Mouse (Mus musculus) gonadal fat pad, adult 2 months (tissue): ENCODE measurements around the gene Lmntd1. TPM values are rescaled to one million over a fixed set of nuclear protein-coding genes. Genes with fewer than 3 reads are reported as not detected.

Experiments used
- DNase-seq: peaks from one replicate; pipeline ENCODE4 v3.0.0-alpha.2; 2012; ENCODE audit warnings: low read depth
- polyA plus RNA-seq: library from polyadenylated mRNA; depleted of rRNA; stranded (reverse); fragments of >200 nt; gene quantifications from 2 replicates; pipeline ENCODE4 v1.2.3, GENCODE M21; 2012

The Lmntd1 gene
- polyA plus RNA-seq, 1 experiment = 2.5 TPM

DNA sequence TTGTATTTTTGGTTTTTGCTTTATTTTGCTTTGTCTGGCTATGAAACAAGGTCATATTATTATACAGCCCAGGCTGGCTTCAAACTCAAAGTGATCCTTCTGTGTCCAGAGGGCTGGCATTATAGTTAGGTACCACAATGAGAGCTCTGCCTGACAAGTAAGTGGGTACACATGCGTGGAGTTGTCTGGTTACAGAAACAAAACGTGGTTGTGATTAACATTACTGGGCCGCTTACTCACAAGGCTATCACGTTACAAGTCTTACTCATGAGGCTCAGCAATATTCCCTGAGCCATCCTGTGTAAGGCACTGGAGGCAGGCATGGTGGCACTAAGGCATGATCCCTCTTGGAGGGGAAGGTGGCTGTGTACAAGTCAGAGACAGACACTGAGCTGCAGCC, 49.4 kb downstream of the Lmntd1 start:
- DNase-seq = no peak

DNA sequence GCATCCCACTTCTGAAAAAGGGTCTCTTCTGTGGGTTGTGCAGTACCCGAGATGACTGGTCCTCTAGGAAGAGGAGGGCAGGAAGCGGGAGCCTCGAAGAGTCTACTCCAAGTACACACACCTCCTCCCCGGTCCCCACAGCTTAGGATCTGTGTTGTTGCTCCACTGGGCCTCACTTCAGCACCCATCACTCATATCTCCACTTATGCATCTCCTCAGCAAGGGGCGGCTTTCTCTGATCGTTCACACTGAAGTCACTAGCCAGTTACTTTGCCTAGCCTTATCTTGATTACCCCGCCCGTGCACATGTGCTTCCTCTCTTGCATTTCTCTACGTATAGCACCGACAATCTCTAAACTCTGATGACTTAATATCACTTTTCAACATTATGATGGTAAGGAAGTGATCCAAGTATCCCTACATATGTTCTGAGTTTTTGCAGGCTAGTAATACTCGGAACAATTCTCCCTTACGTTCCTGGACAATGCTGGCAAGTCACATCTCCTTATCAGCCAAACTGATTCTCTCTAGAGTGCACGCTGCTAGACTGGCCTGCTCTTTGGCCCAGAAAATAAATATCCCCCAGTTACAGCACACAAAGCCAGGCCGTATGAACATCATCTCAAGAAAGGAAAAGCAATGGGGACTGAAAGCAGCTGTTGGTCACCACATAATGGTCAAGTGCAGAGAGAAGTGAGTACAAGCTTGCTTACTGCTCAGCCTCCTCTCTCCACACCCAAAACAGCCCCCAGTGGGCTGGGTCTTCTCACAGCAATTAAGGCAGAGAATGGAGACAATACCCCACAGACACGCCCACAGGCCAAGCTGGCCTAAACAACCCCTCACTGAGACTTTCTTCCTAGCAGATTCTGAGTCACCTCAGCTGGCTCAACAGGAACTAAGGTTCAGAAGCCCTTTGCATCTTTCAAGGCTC, 56.8 kb downstream of the Lmntd1 start:
- DNase-seq = no peak

- DNase-seq = no peak
These were observed 60.9 kb downstream of the Lmntd1 start for GRCm38 (mm10) chr6:145553226-145553625.

GRCm38 (mm10) chr6:145552817-145553216, 61.3 kb downstream of the Lmntd1 start:
- DNase-seq = no peak

DNA sequence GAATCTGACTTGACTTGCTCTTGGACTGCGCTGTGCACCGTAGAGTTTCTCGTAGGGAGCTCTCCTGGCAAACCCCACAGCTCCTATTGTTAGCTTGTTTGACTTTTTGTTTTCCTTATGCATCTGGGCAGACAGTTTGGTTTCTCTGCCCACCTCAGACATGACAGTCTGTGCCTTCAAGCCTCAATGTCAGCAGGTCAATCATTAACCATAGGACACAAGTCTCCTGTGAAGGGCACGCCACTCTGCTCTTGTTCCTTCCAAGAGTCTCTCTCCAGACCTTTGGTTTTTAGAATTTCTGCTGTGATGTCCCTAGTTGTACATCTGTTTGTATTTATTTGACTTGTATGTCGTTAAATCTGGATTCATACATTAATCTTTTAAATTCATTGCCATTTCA, 63.1 kb downstream of the Lmntd1 start:
- no peak for DNase-seq

DNA sequence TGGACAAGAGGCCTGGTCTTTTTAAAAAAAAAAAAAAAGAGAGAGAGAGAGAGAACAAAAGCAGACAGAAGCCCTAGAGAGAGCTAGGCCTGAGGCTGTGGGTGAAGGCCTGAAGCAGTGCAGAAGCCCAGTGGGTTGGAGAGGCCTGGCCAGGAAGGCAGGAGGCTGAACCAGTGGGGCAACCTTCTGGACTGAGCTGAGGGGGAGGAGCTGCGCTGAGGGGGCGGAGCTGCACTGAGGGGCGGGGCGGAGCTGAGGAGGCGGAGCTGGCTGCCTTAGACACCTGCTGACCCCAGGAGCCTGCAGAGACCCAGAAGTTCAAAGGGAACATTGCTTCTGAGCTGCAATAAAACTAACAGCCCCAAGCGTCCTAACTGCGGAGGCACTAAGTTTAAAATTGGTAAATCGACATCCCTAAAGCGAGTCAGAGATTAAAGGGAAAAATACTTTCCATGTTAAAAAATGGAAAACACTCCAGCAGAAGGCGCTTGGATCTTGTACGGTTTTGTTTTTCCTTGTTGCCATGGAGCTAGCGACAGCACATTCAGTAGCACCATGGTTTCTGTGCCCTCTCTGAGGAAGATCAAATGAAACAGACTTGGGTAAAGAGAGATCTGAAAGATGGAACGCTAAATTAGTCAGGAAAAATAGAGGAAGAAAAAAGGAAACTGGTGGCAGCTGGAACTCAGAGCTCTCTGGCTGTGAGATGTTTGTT, 68.0 kb downstream of the Lmntd1 start:
- DNase-seq = no peak

DNA sequence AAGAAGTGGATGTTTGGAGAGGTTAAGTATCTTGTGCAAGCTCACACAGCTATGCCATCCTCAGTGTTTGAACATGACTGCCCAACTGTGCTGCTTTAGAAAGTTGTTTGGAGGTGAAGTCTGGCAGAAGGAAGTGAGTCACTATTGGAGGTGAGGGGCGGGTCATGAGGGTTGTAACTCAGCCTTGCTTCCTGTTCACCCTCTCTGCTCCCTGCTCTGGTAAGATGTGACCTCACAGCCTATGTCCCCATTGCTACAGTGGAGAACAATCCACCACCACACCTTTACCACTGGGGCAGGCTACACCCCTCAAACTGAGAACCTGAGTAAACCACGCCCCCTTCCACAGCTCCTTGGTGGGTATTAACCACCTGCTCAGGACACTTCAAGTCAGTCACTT, 69.3 kb downstream of the Lmntd1 start:
- no peak for DNase-seq

DNA sequence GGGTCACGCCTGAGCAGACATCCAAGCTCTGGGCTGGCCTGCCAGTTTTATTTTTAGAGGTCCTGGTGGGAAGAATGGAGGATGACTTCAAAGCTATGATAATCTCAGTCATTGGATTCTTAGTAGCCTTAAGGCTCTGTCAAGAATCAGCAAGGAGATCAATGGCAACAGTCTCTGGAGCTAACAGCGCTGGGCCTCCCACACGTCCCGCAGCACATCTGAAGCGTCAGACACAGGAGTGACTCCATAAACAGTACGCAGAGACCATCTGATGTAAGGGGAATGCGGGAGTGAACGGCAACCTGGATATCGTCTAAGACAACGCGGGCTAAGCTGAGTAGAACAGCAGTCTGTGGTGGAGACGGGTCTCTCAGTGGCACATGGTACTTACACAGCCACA, 69.8 kb downstream of the Lmntd1 start:
- no peak for DNase-seq

- no peak for DNase-seq
These were observed 74.6 kb downstream of the Lmntd1 start for GRCm38 (mm10) chr6:145539568-145539859.

- DNase-seq = no peak
These were observed 75.1 kb downstream of the Lmntd1 start for GRCm38 (mm10) chr6:145538787-145539567.

DNA sequence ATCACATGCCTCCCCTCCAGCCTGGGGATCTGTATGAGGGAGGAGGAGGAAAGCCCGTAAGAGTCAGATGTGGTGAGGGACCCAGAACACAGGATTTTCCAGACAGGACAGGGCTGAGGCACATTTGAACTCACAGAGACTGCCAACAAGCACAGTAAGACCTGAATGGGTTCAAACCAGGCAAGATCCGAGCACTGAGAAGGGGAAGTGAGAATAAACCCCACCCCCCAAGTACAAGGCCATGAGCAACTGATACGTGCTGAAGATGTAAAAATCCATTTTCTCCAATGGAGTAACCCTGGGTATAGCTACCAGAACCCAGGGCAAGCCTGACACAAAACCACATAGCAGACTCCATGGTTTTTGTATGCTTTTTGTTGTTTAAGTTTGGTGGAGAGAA, 83.7 kb downstream of the Lmntd1 start:
- no peak for DNase-seq

- no peak for DNase-seq
These were observed 90.8 kb downstream of the Lmntd1 start for GRCm38 (mm10) chr6:145523337-145523736.

DNA sequence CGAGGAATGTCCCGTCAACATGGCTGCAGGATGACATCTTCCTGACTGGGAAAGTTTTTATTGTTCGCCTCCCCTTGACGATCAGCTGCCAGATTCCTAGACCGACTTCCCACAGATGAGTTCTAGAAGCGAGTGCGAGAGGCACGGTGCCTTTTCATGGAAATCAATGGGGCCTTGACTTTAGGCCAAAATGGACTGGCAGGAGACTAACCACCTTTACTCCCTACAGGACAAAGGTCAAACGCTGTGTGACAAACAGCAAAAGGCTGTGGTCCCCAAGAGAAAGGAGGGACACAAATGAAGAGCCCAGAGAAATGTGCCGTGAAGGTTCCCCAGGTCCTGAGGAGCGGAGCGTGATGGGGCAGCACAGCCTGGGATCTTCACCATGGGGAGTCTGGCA, 91.5 kb downstream of the Lmntd1 start:
- DNase-seq = no peak

DNA sequence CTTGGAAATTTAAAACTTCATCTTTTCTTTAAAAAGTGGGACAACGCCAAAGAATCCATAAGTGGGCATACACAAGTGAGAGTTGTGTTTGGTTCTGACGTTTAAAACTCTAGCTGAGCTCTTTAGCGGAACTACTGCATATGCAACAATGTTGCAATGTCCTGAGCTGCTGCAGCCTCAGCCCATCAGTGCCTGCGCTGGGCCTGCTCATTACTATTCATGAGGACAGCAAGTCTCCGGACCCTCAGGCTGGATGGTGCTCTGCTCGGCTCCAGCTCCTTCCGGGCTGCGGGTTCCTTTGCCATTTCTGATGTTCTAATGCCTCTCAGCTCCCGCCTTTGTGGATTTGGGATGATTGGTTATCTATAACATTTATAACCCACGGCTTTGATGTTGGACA, 97.1 kb downstream of the Lmntd1 start:
- no peak for DNase-seq

- no peak for DNase-seq
These were observed 98.1 kb downstream of the Lmntd1 start for GRCm38 (mm10) chr6:145515859-145516581.

GRCm38 (mm10) chr6:145511265-145511664, 102.9 kb downstream of the Lmntd1 start:
- no peak for DNase-seq

GRCm38 (mm10) chr6:145508828-145509227, 105.3 kb downstream of the Lmntd1 start:
- DNase-seq = no peak

DNA sequence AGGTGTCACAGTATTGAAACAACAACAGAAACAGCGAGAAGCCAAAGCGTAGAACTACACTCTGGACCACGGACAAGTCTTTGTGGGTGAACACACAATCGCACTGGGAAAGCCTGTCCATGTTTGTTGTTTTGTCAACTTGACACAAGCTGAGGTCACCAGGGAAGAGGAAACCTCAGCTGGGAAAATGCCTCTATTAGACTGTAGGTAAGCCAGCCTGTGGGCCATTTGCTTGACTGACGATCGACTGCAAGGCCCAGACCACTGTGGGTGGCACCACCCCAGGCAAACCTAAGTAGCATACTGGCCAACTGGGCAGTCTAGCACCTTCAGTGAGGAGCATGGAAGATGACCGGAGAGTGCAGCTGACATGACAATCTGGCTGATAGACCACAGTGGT, 112.4 kb downstream of the Lmntd1 start:
- DNase-seq = no peak

- DNase-seq = no peak
These were observed 114.3 kb downstream of the Lmntd1 start for GRCm38 (mm10) chr6:145499574-145500546.

DNA sequence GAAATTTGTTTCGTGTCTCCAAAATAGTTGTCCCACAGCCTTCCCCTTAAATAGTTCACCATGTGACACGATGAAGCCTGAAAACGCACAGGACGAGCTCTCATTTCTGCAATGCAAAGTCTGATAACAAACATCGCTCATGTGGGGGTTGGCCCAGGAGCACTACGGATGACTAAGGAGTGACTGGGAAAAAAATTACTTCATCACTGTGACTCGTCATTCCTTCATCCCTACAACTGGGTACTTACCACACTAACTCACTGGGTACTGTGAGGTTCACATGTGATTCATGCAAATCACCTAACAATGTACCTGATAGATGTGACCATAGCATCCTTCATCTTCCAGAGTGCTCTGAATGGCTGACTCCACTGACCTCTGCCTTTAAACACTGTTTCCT, 118.4 kb downstream of the Lmntd1 start:
- DNase-seq = no peak

- DNase-seq = no peak
These were observed 125.9 kb downstream of the Lmntd1 start for GRCm38 (mm10) chr6:145488251-145488650.
